Mouse (Mus musculus) gastrocnemius, postnatal 14 days (tissue): ENCODE results near the gene Carnmt1. TPM values are rescaled to one million over a fixed set of nuclear protein-coding genes. Genes with fewer than 3 reads are reported as not detected.
"Not testable (repeated sequence)": the region's sequence is repeated elsewhere in the genome, so short reads cannot be mapped to it uniquely, and the experiment has no call there.

Experiments
- DNase-seq: peaks from one replicate; pipeline ENCODE4 v3.0.0; 2021; ENCODE audit warnings: mixed read lengths
- intact Hi-C: fragments of 180-260 bp; cut with DNase I; formaldehyde crosslinking; loops from one replicate; pipeline ENCODE4 v1.15.1; 2025; ENCODE audit warnings: low total_unique reads
- total RNA-seq, 2 experiments: library from RNA; stranded (reverse); gene quantifications; 2 replicates each; pipeline ENCODE4 v1.2.3; 2021

The Carnmt1 gene
- total RNA-seq, 2 experiments from 2014 or later = 69.3 to 72.8 TPM

DNA sequence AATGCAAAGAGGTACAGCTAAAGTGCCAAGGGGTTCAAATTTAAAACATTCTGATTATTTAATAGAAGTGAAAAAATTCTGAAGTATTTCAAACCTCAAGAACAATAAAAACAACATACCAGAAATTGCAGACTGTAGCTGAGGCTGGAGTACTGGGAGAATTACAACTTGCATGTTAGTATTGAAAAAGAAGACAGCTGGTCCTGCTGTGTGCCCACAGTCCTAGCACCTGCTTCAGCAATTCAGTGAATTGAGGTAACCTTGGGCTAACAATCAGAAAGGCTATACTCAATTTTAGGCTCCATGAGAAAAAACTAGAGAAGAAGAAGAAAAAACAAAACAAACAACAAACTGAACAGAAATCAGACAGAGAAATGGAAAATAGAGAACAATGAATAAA is 37.5 kb downstream of the Carnmt1 start:
- no peak for DNase-seq
- intact Hi-C loops = no loop called here

DNA sequence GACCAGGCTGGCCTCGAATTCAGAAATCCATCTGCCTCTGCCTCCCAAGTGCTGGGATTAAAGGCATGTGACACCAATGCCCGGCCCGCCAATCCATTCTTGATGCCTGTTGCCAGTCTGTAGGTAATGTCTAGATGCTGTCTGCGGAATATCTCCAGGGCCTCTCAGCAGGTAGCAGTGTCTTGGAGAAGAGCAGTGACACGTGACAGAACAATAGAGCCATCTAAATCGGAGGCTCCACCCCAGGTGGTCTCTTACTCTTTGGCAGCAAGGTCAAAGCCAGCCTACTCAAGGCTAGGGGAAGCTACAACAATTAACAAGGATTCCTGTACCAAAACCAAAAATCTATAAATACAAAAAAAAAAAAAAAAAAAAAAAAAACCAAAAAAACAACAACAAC is 40.3 kb downstream of the Carnmt1 start:
- DNase-seq = no peak
- intact Hi-C loops = no loop called here

DNA sequence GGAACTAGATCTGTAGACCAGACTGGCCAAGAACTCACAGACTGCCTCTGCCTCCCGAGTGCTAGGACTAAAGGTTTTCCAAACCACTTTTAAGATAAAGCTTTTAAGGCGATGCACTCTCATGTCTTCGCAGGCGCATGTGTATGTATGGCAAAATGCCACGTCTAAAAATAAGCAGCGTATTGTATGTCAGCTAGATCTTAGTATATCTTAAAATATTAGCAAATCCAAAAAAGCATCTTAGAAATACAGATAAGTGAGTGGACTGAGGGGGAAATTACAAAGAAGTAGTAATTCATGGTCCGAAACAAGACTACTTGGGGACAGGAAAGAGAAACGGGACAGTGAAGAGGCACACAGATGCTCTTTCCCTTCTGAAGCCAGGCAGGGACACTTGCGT is 41.0 kb downstream of the Carnmt1 start:
- DNase-seq = no peak
- intact Hi-C loops = no loop called here

DNA sequence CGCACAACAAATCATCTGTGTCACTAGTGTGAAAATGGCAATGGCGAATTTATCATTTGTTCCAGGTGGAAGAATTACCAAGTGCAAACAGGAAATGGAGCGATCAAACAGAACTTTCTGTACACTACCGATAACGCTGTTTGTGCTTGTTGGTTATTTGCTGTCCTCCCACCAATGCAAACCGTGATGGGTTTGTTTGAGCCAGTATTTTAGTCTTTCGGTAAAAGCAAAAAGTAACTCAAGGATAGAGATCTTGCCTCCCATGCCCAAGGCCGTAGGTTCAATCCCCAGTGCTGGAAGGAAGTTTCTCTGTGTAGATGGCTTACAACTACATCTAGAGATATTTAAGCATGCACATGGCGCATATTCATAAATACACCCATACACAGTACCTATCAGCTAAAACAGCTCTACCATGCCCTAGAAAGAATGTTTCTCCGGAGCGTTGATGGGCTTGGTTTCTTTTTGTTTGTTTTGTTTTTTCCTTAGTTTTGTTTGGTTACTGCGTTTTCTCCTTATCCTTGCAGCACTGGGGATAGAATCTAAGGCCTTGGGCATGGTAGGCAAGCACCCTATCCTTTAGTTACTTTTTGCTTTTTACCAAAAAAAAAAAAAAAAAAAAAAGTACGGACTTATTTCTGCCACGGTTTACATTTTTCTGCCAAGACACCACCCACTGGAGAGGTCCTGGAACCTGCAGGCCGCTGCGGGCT is 41.7 kb downstream of the Carnmt1 start:
- no peak for DNase-seq
- intact Hi-C loops = no loop called here

DNA sequence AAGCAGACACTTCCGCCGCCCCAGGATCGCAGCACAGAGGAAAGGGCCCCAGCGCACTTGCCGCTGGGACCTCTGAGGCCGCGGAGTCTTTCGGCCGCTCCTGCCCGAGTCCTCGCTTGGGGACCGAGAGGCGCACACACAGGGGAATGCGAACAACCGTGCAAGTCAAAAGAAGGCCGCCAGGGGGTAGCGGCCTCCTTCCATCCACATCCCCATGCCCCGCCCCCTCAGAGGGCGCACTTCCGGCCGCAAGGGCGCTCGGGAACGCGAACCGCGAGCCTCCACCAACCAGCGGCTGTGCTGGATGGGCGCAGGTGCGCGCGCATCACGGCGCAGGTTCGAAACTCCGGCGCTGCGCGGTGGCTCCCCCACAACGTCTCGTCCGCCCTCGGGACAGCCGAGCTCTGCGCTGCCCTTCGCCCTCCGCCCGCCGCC is 42.3 kb downstream of the Carnmt1 start, which contains the start of gene D030056L22Rik:
D030056L22Rik (plus strand) TSS at position 328 of the 435 bp plus-strand sequence.
- peak; percentile 98 for DNase-seq

DNA sequence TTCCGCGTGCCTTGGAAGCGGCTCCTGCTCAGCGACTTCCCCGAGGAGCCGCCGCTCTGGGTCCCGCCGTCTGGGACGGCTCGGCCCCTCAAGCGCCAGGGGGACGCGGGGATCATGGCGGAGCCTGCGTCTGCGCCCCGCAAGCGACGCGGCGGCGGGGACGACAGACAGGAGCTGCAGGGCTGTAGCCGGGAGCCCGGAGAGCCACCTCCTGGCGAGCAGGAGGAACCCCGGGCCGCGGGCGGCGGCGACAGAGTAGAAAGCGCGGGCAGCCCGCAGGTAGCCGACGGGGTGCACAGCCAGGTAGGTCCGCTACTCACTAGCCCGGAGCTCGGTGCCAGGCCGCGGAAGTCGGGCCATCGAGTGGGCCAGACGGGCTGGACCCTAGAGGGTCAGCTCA is 42.8 kb downstream of the Carnmt1 start:
- peak; percentile 52 for DNase-seq
- intact Hi-C loops = not testable (repeated sequence)

More for the DNA sequence above, 42.3 kb downstream of the Carnmt1 start, which contains the start of gene D030056L22Rik:
- intact Hi-C loops = no loop called here

DNA sequence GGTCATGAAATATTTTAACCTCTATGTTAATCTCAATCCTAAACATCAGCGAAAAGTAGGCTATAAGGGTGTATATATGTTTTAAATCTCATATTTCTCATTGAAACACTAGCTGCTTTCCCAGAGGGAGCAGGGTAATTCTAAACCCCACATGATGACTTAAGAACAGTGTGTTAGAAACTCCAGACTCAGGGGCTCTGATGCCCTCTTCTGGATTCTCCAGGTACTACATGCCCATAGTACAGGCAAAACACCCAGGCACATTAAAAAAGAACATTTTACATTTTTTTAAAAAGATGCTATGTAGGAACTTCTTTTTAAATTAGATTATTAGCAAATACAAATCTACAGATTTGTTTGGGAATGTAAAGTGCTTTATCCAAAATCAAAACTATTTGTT is 45.8 kb downstream of the Carnmt1 start:
- intact Hi-C loops = no loop called here
- peak; percentile 54 for DNase-seq

DNA sequence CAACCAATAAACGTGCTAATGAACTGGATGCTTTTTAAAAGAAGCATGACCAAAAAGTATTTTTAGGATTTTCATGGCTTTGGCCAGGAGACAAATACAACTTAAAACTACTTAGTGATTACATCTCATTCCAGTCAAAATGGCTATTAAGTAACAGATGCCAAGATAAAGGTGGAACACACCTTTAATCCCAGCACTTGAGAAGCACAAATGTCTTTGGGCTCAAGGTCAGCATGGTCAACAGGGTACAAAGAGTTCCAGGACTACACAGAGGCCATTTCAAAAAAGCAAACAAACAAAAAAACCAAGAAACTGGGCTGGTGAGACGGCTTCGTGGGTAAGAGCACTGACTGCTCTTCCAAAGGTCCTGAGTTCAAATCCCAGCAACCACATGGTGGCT is 49.8 kb downstream of the Carnmt1 start:
- no peak for DNase-seq
- intact Hi-C loops = loop anchor here (10.0 kb wide), 1 partner anchor 114 kb away; no protein-coding TSS in a partner anchor

DNA sequence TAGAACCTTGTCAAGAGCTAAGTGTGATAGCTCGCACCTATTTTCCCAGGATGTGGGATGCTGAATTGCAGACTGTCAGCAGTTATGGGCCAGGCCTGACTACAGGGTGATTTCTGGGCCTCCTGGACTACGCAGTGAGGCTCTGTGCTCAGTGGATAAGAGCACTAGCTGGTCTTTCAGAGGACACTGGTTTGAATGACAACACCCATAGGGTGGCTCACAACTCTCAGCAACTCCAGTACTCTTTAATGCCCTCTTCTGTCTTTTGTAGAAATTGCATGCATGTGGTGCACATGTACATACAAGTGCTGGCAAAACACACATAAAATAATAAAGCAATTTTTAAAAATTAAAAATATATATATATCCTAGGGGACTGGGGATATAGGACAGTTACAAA is 54.6 kb downstream of the Carnmt1 start:
- no peak for DNase-seq
- intact Hi-C loops = loop anchor here (10.0 kb wide), 1 partner anchor 110 kb away; no protein-coding TSS in a partner anchor

DNA sequence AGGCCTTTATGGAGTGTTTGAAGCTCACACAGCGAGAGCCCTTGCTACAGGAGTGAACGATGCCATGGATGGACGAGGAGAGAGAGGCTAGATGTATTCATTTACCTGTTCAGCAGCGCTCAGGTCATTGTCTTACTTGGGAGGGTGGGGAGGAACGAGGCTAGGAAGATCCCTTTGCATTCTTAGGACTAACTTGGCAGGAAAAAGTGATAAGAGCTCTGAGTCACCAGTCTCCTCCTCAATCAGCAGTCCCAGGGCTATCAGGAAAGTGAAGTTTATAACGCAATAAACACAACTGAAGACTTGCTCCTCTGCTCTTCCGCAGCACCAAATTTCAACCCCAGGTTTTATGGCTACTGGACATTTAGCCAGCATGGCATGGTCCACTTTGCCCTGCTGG is 59.7 kb downstream of the Carnmt1 start:
- intact Hi-C loops = no loop called here
- no peak for DNase-seq

DNA sequence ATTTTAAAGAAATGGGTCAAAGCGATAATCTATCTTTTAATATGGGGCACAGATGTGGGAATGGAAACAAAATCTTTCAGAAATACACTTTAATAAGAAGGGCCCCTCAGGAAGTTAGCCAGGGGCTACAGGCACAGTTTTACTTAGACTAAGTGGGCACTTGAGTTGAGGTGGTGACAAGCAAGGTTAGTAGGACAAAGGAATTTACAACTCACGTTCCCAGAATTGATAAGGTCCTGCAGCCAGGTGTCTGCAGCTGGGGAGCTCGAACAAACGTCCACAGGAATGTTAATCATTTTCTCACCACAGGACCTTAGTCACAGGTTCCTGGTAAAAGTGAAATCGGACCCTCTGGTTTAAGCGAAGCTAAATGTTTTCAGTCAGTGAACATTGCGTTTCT is 60.5 kb downstream of the Carnmt1 start:
- intact Hi-C loops = no loop called here
- no peak for DNase-seq

DNA sequence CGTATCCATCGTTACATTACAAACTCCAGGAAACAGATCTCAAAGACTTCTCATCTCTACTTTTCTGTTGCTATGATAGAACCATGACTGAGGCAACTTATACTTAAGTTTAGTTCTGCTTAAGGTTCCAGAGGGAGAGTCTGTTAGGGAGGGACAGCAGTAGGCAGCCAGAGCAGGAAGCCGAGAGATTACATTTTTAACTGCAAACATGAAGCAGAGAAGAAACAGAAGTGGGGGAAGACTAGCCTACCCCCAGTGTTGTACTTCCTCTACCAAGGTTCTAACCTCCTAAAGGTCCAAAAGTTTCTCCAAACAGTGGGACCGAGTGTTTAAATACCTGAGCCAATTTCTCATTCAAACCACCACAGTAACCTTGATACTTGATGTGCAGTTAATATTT is 65.3 kb downstream of the Carnmt1 start:
- intact Hi-C loops = no loop called here
- DNase-seq = no peak

DNA sequence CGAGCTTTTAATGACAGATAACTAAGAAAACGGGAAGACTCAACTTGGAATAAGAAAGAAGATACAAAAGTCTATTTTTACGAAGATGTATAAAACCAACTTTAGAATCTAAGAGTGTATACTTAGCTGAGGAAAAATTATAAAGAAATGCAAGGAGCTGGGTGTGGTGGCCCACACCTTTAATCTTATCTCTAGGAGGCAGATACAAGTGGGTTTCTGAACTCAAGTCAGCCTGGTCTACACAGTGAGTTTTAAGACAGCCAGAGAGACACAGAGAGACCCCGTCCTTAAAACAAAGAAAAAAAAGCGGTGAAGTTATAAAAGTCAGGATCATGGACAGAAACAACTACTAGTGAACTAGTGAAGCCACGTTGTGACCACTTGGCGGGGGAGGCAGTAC is 68.6 kb downstream of the Carnmt1 start:
- intact Hi-C loops = no loop called here

DNA sequence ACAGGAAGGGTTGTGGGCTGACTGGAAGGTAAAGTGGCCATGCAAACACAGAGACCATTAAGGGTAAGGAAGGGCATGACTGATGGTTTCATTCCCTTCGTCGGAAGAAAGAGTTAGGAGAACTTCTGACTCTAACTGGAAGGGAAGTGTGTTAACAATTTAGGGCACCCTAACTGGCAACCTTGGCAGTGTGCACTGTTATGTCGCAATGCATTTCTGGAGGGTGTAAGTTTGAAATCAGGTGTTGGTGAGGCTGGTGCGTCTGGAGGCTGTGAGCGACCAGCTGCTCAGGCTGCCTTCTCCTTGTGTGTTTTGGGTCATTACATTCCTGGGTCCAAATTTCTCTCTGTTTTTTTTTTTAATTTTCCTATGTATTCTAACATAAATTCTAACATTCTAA is 73.4 kb downstream of the Carnmt1 start:
- DNase-seq = no peak
- intact Hi-C loops = no loop called here

More for the DNA sequence above, 68.6 kb downstream of the Carnmt1 start:
- DNase-seq = no peak

DNA sequence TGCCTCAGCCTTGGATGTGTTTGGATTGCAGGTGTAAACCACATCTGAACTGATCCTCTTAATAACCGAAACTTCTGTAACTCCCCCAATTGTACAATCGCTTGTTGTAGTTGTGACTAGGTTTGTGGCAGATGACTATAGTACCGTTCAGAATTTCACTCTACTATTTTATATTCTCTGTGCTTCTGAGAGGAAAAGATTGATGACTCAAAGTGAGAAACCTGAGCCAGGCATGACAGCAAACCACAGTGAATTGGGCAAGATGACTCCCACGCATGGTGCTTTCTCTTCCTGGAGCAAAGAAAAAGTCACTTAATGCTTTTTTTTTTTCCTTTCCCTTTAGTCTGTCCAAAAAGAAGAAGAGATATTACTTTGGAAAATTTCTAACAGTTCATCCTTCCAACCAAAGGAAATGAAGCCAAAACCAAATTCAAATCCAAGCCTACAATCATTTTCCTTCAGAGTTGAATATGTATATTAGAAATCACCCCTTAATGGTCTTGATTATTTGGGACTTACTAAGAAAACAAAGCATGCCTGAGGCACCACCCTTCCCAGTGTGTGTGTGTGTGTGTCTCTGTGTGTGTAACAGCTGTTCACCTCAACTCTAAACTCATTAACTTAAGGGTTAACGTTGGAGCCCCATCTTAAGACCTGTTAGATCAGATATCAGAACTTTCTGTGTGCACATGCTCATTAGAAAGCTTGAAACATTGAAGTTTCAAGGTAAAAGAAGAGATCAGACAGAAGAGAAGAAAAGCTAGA is 76.2 kb downstream of the Carnmt1 start:
- intact Hi-C loops = no loop called here
- no peak for DNase-seq

DNA sequence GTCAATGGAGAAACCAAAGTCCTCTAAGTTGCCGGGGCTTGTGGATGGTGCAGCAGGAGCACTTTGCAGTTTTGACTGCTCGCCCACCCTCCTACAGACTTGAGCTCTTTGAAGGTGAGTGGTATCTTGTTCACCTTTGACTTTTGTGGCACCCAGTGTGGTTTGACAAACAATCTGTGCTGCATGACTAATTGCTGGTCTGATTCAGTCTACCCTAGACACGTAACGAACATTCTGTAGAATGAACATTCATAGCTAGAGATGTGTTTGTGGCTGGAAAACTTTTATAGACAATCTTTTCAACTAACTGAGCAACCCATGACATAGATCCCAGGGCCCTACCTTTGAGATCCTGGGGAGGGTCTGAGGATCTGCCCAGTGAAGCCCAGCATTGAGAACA is 76.8 kb downstream of the Carnmt1 start:
- intact Hi-C loops = no loop called here
- DNase-seq = no peak

DNA sequence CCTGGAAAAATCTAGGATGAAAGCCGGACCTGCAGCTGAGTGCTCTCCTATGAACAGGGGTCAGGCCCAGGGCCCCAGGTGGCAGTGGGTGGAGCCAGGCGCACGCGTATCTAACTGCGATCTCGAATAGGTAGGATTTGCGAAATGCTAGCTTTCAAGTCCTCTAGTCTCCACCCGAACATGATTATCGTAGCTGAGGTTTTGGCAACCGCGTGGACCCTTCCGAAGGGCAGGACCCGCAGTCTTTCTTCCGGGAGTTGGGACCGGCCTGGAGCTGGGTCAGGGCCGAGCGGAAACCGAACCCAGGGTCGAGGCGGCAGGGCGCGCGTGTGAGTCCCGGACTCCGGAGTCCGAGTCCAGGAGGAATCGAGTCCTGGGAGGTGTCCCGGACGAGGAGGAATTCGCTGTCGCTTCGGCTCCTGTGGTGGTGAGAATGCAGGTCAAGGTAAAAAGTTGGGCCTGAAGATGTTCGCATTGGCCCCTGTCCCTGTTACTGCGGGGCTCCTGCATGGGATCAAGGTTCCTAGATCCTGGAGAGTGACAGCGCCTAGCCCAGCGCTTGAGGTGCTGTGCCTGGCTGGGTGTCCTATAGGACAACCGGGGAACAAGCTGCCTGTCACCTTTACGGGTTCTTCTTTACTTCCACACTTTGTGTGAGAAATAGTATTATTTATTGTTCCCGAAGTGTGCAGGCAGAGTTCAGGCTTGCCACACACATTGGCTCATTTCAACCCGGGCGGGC is 79.2 kb downstream of the Carnmt1 start, which contains the start of gene Trpm6:
Trpm6 (plus strand) TSS at position 386 of the 742 bp plus-strand sequence.
- peak; percentile 6 for DNase-seq
- intact Hi-C loops = no loop called here
